Mouse (Mus musculus): ENCODE data around the gene Rexo5. TPM values are rescaled to one million over a fixed set of nuclear protein-coding genes. Genes with fewer than 3 reads are reported as not detected.
A peak's percentile ranks its signal among the peaks of the same experiment; 100 is the strongest.

Gene Rexo5
- polyA plus RNA-seq, 1 experiment from 2014 or later, result 30.6 TPM

DNA sequence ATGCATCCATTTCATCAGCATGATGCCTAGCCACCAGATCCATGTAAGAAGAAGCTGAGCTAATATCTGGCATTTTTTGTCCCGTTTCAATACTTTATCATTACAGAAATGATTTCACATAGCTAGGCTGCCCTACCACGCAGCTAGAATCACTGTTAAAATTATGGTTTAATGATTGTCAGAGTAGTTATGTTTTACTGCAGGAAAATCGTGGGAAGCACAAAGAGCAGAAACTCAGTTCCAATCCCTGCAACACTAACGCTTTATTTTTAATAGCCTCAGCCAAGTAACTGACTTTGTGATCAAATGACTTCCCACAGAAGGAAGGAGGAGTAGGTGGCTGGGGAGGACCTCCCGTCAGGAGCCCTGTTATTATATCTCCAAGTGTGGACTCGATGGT lies 26.8 kb upstream of the Rexo5 start:
- Histone ChIP-seq H3K9ac (ENCODE audit: low read depth, low read length) (no peak overlapping the region), H3K27ac (ENCODE audit: low read depth, low read length) (no peak overlapping the region), H3K27me3 (ENCODE audit: control insufficient read depth, insufficient read depth, low read length) (no peaks in the 10 kb centered on the region), H3K36me3 (ENCODE audit: control insufficient read depth, insufficient read depth, low read length) (no peaks in the 10 kb centered on the region), H3K4me1 (ENCODE audit: control insufficient read depth, insufficient read depth, low read length) (no peaks in the 10 kb centered on the region), H3K4me3 (ENCODE audit: low read length) (no peak overlapping the region), H3K4me2 (replicated peaks; ENCODE audit: low read depth, low read length) (no peak overlapping the region), H3K9me3 (ENCODE audit: control insufficient read depth, low read length) (no peaks in the 10 kb centered on the region)
- ATAC-seq (ENCODE audit: low FRiP score, low TSS enrichment), result no peak
- 69% methylated on average over 6 of the region's 6 CpGs for WGBS

DNA sequence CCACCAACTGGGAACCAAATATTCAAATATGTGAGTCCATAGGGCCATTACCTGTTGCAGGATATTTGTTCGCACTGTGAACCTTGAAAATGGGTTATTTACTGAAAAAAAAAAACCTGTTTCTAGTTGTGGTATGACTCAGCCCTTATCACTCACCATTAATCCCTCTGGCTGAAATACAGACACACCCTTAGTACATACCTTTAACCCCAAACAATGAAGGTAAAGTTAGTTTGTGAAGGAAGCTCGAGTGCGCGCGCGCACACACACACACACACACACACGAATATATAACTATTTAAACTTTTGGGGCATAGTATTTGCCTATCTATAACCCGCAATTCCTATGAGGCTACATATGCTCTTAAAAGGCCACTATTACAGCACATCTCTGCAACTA lies 23.9 kb upstream of the Rexo5 start:
- H3K27ac ChIP-seq (ENCODE audit: low read depth, low read length), result no peak overlapping the region
- no peak for ATAC-seq (ENCODE audit: low FRiP score, low TSS enrichment)
- WGBS, result 95% methylated on average over 8 of the region's 8 CpGs
- H3K9me3 ChIP-seq (ENCODE audit: control insufficient read depth, low read length), result no peaks in the 10 kb centered on the region
- no peaks in the 10 kb centered on the region for H3K36me3 ChIP-seq (ENCODE audit: control insufficient read depth, insufficient read depth, low read length)
- no peak overlapping the region for H3K4me2 ChIP-seq (replicated peaks; ENCODE audit: low read depth, low read length)
- no peak overlapping the region for H3K9ac ChIP-seq (ENCODE audit: low read depth, low read length)
- no peaks in the 10 kb centered on the region for H3K27me3 ChIP-seq (ENCODE audit: control insufficient read depth, insufficient read depth, low read length)
- H3K4me3 ChIP-seq (ENCODE audit: low read length), result no peak overlapping the region
- H3K4me1 ChIP-seq (ENCODE audit: control insufficient read depth, insufficient read depth, low read length), result no peaks in the 10 kb centered on the region

GRCm38 (mm10) chr7:119783453-119783852 lies 10.4 kb upstream of the Rexo5 start:
- H3K4me1 ChIP-seq (ENCODE audit: control insufficient read depth, insufficient read depth, low read length), result no peaks in the 10 kb centered on the region
- no peak overlapping the region for H3K4me3 ChIP-seq (ENCODE audit: low read length)
- H3K36me3 ChIP-seq (ENCODE audit: control insufficient read depth, insufficient read depth, low read length), result peaks cover 48% of the 10 kb centered on the region
- no peak overlapping the region for H3K27ac ChIP-seq (ENCODE audit: low read depth, low read length)
- WGBS, result 98% methylated on average over 2 of the region's 2 CpGs
- no peak for ATAC-seq (ENCODE audit: low FRiP score, low TSS enrichment)
- H3K9ac ChIP-seq (ENCODE audit: low read depth, low read length), result no peak overlapping the region
- H3K4me2 ChIP-seq (replicated peaks; ENCODE audit: low read depth, low read length), result no peak overlapping the region
- H3K9me3 ChIP-seq (ENCODE audit: control insufficient read depth, low read length), result no peaks in the 10 kb centered on the region
- no peaks in the 10 kb centered on the region for H3K27me3 ChIP-seq (ENCODE audit: control insufficient read depth, insufficient read depth, low read length)

- Histone ChIP-seq H3K9me3 (ENCODE audit: control insufficient read depth, low read length) (no peaks in the 10 kb centered on the region), H3K27ac (ENCODE audit: low read depth, low read length) (no peak overlapping the region), H3K9ac (ENCODE audit: low read depth, low read length) (no peak overlapping the region), H3K27me3 (ENCODE audit: control insufficient read depth, insufficient read depth, low read length) (no peaks in the 10 kb centered on the region), H3K4me2 (replicated peaks; ENCODE audit: low read depth, low read length) (no peak overlapping the region), H3K4me3 (ENCODE audit: low read length) (no peak overlapping the region), H3K36me3 (ENCODE audit: control insufficient read depth, insufficient read depth, low read length) (peaks cover 60% of the 10 kb centered on the region), H3K4me1 (ENCODE audit: control insufficient read depth, insufficient read depth, low read length) (no peaks in the 10 kb centered on the region)
- no peak for ATAC-seq (ENCODE audit: low FRiP score, low TSS enrichment)
- 91% methylated on average over 5 of the region's 5 CpGs for WGBS
Observed at GRCm38 (mm10) chr7:119784908-119785307, 8.9 kb upstream of the Rexo5 start.

DNA sequence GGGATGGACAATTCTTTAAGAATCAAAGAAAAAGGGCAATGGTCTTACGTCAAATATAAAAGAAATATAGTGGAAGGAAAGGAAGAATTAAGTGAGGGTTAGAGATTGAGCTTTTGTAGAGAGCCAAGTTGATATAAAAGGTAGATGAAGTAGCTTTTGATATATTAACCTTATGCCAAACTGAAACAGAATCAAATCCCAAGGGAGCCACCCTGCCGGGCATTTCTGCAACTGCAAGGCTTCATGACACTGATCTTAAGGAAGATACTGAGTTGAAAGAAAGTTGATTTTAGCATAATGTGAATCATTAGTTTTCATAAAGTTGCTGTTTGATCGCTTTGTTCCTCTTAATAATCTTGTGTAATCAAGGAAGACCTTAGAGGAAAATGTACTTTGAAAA lies 4.8 kb upstream of the Rexo5 start:
- Histone ChIP-seq H3K9ac (ENCODE audit: low read depth, low read length) (no peak overlapping the region), H3K4me1 (ENCODE audit: control insufficient read depth, insufficient read depth, low read length) (0 out of 2 replicates have a peak, but pooled peaks cover 2% of the 10 kb centered on the region), H3K4me3 (ENCODE audit: low read length) (no peak overlapping the region), H3K9me3 (ENCODE audit: control insufficient read depth, low read length) (no peaks in the 10 kb centered on the region), H3K36me3 (ENCODE audit: control insufficient read depth, insufficient read depth, low read length) (peaks cover 54% of the 10 kb centered on the region), H3K27ac (ENCODE audit: low read depth, low read length) (no peak overlapping the region), H3K27me3 (ENCODE audit: control insufficient read depth, insufficient read depth, low read length) (no peaks in the 10 kb centered on the region), H3K4me2 (replicated peaks; ENCODE audit: low read depth, low read length) (no peak overlapping the region)
- WGBS, result 95% methylated on average over 3 of the region's 3 CpGs
- ATAC-seq (ENCODE audit: low FRiP score, low TSS enrichment), result no peak

DNA sequence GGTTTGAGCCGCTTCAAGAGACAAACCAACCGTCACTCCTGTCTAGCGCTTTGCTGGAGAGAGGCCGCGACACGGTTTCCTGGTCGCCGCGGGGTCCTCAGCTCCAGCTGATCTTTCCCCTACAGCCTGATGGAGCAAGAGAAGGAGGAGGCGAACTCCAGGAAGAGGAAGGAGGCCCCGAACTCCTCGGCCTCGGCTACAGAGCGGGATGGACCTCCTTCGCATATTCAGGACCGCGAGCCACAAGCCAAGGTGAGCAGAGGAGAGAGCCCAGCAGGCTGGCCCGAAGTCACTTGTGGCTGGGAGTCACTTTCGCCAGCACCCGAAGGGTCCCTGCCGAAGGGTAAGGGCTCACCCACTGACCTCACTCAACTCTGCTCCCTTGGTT lies 439 bp downstream of the Rexo5 start:
- H3K4me1 ChIP-seq (ENCODE audit: control insufficient read depth, insufficient read depth, low read length), result peaks cover 8% of the 10 kb centered on the region; the same call in 1 of the 2 replicates
- ATAC-seq (ENCODE audit: low FRiP score, low TSS enrichment), result no peak
- H3K9me3 ChIP-seq (ENCODE audit: control insufficient read depth, low read length), result no peaks in the 10 kb centered on the region
- peak overlapping the region; percentile 74 for H3K9ac ChIP-seq (ENCODE audit: low read depth, low read length)
- H3K4me2 ChIP-seq (replicated peaks; ENCODE audit: low read depth, low read length), result peak overlapping the region; percentile 67
- no peaks in the 10 kb centered on the region for H3K27me3 ChIP-seq (ENCODE audit: control insufficient read depth, insufficient read depth, low read length)
- H3K4me3 ChIP-seq (ENCODE audit: low read length), result peak overlapping the region; percentile 76
- H3K27ac ChIP-seq (ENCODE audit: low read depth, low read length), result peak overlapping the region; percentile 79
- peaks cover 14% of the 10 kb centered on the region for H3K36me3 ChIP-seq (ENCODE audit: control insufficient read depth, insufficient read depth, low read length)
- WGBS, result under 1% methylated on average over 21 of the region's 21 CpGs

- peak overlapping the region; percentile 25; the same call in 1 of the 2 replicates for H3K4me3 ChIP-seq (ENCODE audit: low read length)
Observed at GRCm38 (mm10) chr7:119795311-119795710, 1.5 kb downstream of the Rexo5 start.

DNA sequence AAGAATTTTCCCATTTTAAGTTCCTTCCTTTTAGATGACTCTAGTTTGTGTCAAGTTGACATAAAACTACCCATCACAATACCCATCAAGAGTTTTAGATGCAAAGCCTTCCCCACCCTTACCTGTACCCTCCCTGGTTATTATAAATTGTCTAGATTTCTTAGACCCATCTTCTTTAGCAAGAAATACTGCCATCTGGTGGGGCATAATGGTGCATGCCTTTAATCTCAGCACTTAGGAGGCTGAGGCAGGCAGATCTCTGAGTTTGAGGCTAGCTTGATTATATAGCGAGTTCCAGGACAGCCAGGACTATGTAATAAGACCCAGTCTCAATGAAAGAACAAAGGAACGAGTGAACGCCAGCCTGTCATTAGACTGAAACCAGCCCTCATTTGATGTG lies 6.7 kb downstream of the Rexo5 start:
- no peaks in the 10 kb centered on the region for H3K27me3 ChIP-seq (ENCODE audit: control insufficient read depth, insufficient read depth, low read length)
- no peaks in the 10 kb centered on the region for H3K9me3 ChIP-seq (ENCODE audit: control insufficient read depth, low read length)
- no peak overlapping the region for H3K4me3 ChIP-seq (ENCODE audit: low read length)
- H3K27ac ChIP-seq (ENCODE audit: low read depth, low read length), result no peak overlapping the region
- H3K4me1 ChIP-seq (ENCODE audit: control insufficient read depth, insufficient read depth, low read length), result no peaks in the 10 kb centered on the region
- WGBS, result 91% methylated on average over 3 of the region's 3 CpGs
- ATAC-seq (ENCODE audit: low FRiP score, low TSS enrichment), result no peak
- H3K9ac ChIP-seq (ENCODE audit: low read depth, low read length), result no peak overlapping the region
- peaks cover 10% of the 10 kb centered on the region; the same call in 1 of the 2 replicates for H3K36me3 ChIP-seq (ENCODE audit: control insufficient read depth, insufficient read depth, low read length)
- H3K4me2 ChIP-seq (replicated peaks; ENCODE audit: low read depth, low read length), result no peak overlapping the region

More at GRCm38 (mm10) chr7:119795311-119795710, 1.5 kb downstream of the Rexo5 start:
- no peak overlapping the region for H3K27ac ChIP-seq (ENCODE audit: low read depth, low read length)
- peaks cover 8% of the 10 kb centered on the region; the same call in 1 of the 2 replicates for H3K4me1 ChIP-seq (ENCODE audit: control insufficient read depth, insufficient read depth, low read length)
- peak overlapping the region; percentile 18; the same call in 1 of the 2 replicates for H3K9ac ChIP-seq (ENCODE audit: low read depth, low read length)
- no peak for ATAC-seq (ENCODE audit: low FRiP score, low TSS enrichment)
- H3K27me3 ChIP-seq (ENCODE audit: control insufficient read depth, insufficient read depth, low read length), result no peaks in the 10 kb centered on the region
- no peaks in the 10 kb centered on the region for H3K9me3 ChIP-seq (ENCODE audit: control insufficient read depth, low read length)
- H3K4me2 ChIP-seq (replicated peaks; ENCODE audit: low read depth, low read length), result peak overlapping the region; percentile 40
- peaks cover 7% of the 10 kb centered on the region; the same call in 1 of the 2 replicates for H3K36me3 ChIP-seq (ENCODE audit: control insufficient read depth, insufficient read depth, low read length)

GRCm38 (mm10) chr7:119800991-119801390 lies 7.2 kb downstream of the Rexo5 start:
- Histone ChIP-seq H3K9ac (ENCODE audit: low read depth, low read length) (no peak overlapping the region), H3K4me3 (ENCODE audit: low read length) (no peak overlapping the region), H3K9me3 (ENCODE audit: control insufficient read depth, low read length) (no peaks in the 10 kb centered on the region), H3K27ac (ENCODE audit: low read depth, low read length) (no peak overlapping the region), H3K4me2 (replicated peaks; ENCODE audit: low read depth, low read length) (no peak overlapping the region), H3K4me1 (ENCODE audit: control insufficient read depth, insufficient read depth, low read length) (no peaks in the 10 kb centered on the region), H3K36me3 (ENCODE audit: control insufficient read depth, insufficient read depth, low read length) (peaks cover 12% of the 10 kb centered on the region; the same call in 1 of the 2 replicates), H3K27me3 (ENCODE audit: control insufficient read depth, insufficient read depth, low read length) (no peaks in the 10 kb centered on the region)
- no peak for ATAC-seq (ENCODE audit: low FRiP score, low TSS enrichment)
- WGBS, result 94% methylated on average over 3 of the region's 3 CpGs

All from kidney, embryonic 14.5 days (tissue).